ENCODE assay signal across 8 mouse cellular contexts in the genomic region with DNA sequence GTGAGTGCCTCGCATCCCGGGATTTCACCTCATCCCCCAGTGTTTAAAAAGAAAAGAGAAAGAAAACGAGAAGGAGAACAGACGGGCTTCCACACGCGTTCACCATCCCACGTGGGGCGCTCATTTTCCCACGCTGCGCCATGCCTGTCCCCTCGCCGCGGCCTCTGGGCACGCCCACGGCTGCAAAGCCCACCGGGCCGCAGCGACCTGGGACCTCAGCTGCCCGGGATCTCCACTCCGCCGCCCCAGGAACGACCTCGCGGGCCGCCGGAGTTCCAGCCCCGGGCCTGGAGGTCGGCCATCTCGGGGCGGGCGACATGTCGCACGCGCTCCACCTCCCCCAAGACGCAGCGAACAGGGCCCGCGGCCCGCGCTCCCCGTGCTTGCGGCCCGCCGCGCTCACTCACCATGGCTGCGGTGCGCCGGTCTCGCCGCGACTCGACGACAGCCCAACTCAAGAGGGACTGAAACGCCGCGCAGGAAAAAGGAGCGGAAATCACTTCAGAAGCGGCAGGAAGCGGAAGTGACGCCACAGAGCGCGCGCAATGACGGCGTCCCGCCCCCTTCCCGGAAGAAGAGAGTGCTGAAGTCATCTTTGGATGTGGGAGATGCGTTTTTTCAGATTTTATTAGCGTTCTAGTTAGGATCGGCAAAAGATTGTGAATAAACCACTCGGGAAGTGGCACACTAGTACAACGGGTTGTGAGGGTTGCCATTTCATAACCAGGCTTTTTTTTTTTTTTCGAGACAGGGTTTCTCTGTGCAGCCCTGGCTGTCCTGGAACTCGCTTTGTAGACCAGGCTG. TPM values are rescaled to one million over a fixed set of nuclear protein-coding genes. Genes with fewer than 3 reads are reported as not detected.
A peak's percentile ranks its signal among the peaks of the same experiment; 100 is the strongest.
DNase-seq lines count a peak whose midpoint lies in the region; ATAC-seq and TF ChIP-seq lines count a peak whose summit lies in the region.

Snu13 (minus strand) TSS at position 519 of the 804 bp plus-strand sequence.

- H3K4me1 ChIP-seq in hindbrain, postnatal 0 days (ENCODE audit: insufficient read depth, low read length): peaks cover 11% of the 10 kb centered on the region

- peak within 1 kb of the TSS; percentile 99 for H3K27ac ChIP-seq in gastrocnemius, adult 2 months
- peak within 1 kb of the TSS; percentile 91 for H3K27ac ChIP-seq in hindbrain, postnatal 0 days
- H3K27ac ChIP-seq in left cerebral cortex, adult 2 months: peak within 1 kb of the TSS; percentile 91

- H3K36me3 ChIP-seq in hindbrain, postnatal 0 days (ENCODE audit: insufficient read depth, low read length): peaks cover 11% of the 10 kb centered on the region; the same call in 1 of the 2 replicates

- TF ChIP-seq CTCF in gastrocnemius, adult 2 months (IDR thresholded peaks at IDR 0.05): no peak
- no peak for TF ChIP-seq CTCF in hindbrain, postnatal 0 days (IDR thresholded peaks at IDR 0.05; ENCODE audit: low read depth)
- no peak for TF ChIP-seq CTCF in left cerebral cortex, adult 2 months (IDR thresholded peaks at IDR 0.05)

- peak; percentile 94 for DNase-seq in T-cell, adult 2 months (ENCODE audit: low spot score)
- DNase-seq in cerebellum, postnatal 4 days (ENCODE audit: low spot score in 2 of 2): peak; percentile 85 to 91
- DNase-seq in gastrocnemius, adult 2 months: peak; percentile 93
- DNase-seq in hindbrain, postnatal 0 days (ENCODE audit: low spot score): peak; percentile 95
- DNase-seq in left cerebral cortex, adult 2 months (ENCODE audit: extremely low spot score in 1 of 2, low spot score in 2 of 2): peak; percentile 92 to 93
- peak; percentile 92 to 94 for DNase-seq in right cerebral cortex, adult 2 months (ENCODE audit: low spot score in 2 of 2)
- DNase-seq in urinary bladder, postnatal 14 days (ENCODE audit: low spot score): peak; percentile 92

- intact Hi-C loops in gastrocnemius, adult 2 months (cut with DNase I): no loop called here
- intact Hi-C loops in left cerebral cortex, adult 2 months (cut with DNase I): loop anchor here (2.0 kb wide), 1 partner anchor 30 kb away; no protein-coding TSS in a partner anchor

- H3K9me3 ChIP-seq in hindbrain, postnatal 0 days (ENCODE audit: low read length): no peaks in the 10 kb centered on the region

- H3K4me3 ChIP-seq in gastrocnemius, adult 2 months: peak within 1 kb of the TSS; percentile 100
- peak within 1 kb of the TSS; percentile 100 for H3K4me3 ChIP-seq in hindbrain, postnatal 0 days (ENCODE audit: low read length)
- H3K4me3 ChIP-seq in left cerebral cortex, adult 2 months: peak within 1 kb of the TSS; percentile 96

- H3K27me3 ChIP-seq in hindbrain, postnatal 0 days (ENCODE audit: insufficient read depth, low read length): no peaks in the 10 kb centered on the region

- ATAC-seq in hindbrain, postnatal 0 days: peak; percentile 92
- ATAC-seq in megakaryocyte, adult 5-6 weeks (ENCODE audit: poor library complexity, severe bottlenecking): peak; percentile 98

- H3K9ac ChIP-seq in hindbrain, postnatal 0 days (replicated peaks; ENCODE audit: low read length): peak within 1 kb of the TSS; percentile 95

- WGBS in hindbrain, postnatal 0 days: under 1% methylated on average over 73 of the region's 74 CpGs

- peak within 1 kb of the TSS; percentile 99 for H3K4me2 ChIP-seq in hindbrain, postnatal 0 days (ENCODE audit: low read depth, low read length)

RNA-seq across cellular contexts. Expression of gene Snu13, which starts in this region (rescaled TPM):
- total RNA-seq in gastrocnemius, adult 2 months (2021): 10 to 100 TPM; 44.4 to 61.4 TPM
- 222 and 236 TPM in 2 replicates for total RNA-seq in hindbrain, postnatal 0 days (2014; rRNA removed)
- polyA plus RNA-seq in hindbrain, postnatal 0 days (2015; fragmentation: Nextera tagmentation; extraction: Ambion mirVana): 249 and 255 TPM in 2 replicates
- total RNA-seq in left cerebral cortex, adult 2 months (2021): 100 to 1,000 TPM; 110 to 113 TPM
- 104 and 106 TPM in 2 replicates for total RNA-seq in megakaryocyte, adult 5-6 weeks (2015)
- total RNA-seq in megakaryocyte, adult 5-6 weeks (2017): 79.1 and 80.3 TPM in 2 replicates

Comparison
In these comparisons a context has a peak if more than half of its experiments do, and no peak if none do; other contexts are left out.
1. Peak in every context shown above with its lines: DNase-seq, ATAC-seq, H3K4me3 ChIP-seq and H3K27ac ChIP-seq.